Mouse (Mus musculus): ENCODE results near the gene Capn7.

GRCm38 (mm10) chr14:31376331-31376730 is 39.9 kb downstream of the Capn7 start:
- TF ChIP-seq POLR2A (IDR thresholded peaks at IDR 0.05; ENCODE audit: low read depth, low read length) (no peak), POLR2AphosphoS2 (IDR thresholded peaks at IDR 0.05; ENCODE audit: low read depth, low read length) (no peak), CTCF (conservative IDR thresholded peaks at IDR 0.05 in 1 of 2, IDR thresholded peaks at IDR 0.05 in 1 of 2; ENCODE audit: low read depth in 2 of 2, low read length in 2 of 2) (no peak), GABPA (IDR thresholded peaks at IDR 0.05; ENCODE audit: insufficient replicate concordance, low read depth, low read length) (no peak)
